Mouse (Mus musculus) retina, embryonic 14.5 days (tissue): ENCODE results near the gene Cyb561d1.
"Not testable (repeated sequence)": the region's sequence is repeated elsewhere in the genome, so short reads cannot be mapped to it uniquely, and the experiment has no call there.

Experiments used
- DNase-seq: peaks from one replicate; pipeline ENCODE4 v3.0.0-alpha.2; 2015; ENCODE audit warnings: low spot score

The Cyb561d1 gene

GRCm38 (mm10) chr3:108200329-108201323, at the start of gene Cyb561d1:
Gene Cyb561d1, minus strand, starts transcription at chr3:108201212.
- DNase-seq = peak; percentile 90

- DNase-seq = no peak
Measured at GRCm38 (mm10) chr3:108246857-108247256, 45.8 kb upstream of the Cyb561d1 start.

- no peak for DNase-seq
Measured at GRCm38 (mm10) chr3:108241243-108241839, 40.3 kb upstream of the Cyb561d1 start.

DNA sequence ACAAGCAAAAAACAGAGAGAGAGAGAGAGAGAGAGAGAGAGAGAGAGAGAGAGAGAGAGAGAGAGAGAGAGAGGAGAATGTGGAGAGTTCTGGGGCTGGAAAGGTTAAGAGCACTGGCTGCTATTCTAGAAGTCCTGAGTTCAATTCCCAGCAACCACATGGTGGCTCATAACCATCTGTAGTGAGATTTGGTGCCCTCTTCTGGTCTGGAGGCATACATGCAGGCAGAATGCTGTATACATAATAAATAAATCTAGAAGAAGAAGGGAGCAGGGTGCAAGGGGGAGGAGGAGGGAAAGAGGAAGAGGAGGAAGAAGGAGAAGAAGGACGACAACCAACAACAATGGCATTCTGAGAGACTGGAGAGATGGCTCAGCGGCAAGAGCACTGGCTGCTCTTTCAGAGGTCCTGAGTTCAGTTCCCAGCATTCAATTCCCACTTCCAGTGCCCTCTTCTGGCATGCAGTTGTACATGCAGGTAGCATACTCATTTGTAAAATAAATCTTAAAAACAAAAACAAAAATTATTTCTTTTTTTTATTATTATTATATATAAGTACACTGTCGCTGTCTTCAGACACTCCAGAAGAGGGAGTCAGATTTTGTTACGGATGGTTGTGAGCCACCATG, 36.6 kb upstream of the Cyb561d1 start:
- DNase-seq = not testable (repeated sequence)

DNA sequence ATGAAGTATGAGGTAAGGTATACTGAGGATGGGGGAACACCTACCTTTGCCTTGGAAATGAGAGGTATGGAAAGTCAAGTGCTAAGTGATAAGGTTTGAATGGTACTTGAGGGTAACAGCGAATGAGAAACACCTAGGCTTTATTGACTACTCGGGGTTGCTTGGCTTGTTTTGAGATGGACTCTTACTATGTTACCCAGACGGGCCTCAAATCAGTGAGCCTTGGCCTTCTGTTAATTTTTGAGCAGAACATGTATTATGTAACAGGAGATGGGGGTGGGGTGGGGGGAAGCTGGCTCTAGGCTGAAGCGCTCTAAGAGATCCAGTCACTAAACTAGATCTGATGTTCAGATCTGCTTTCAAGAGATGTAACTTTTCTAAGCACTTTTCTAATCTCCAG, 30.6 kb upstream of the Cyb561d1 start:
- DNase-seq = no peak

GRCm38 (mm10) chr3:108227521-108227920, 26.5 kb upstream of the Cyb561d1 start:
- no peak for DNase-seq

DNA sequence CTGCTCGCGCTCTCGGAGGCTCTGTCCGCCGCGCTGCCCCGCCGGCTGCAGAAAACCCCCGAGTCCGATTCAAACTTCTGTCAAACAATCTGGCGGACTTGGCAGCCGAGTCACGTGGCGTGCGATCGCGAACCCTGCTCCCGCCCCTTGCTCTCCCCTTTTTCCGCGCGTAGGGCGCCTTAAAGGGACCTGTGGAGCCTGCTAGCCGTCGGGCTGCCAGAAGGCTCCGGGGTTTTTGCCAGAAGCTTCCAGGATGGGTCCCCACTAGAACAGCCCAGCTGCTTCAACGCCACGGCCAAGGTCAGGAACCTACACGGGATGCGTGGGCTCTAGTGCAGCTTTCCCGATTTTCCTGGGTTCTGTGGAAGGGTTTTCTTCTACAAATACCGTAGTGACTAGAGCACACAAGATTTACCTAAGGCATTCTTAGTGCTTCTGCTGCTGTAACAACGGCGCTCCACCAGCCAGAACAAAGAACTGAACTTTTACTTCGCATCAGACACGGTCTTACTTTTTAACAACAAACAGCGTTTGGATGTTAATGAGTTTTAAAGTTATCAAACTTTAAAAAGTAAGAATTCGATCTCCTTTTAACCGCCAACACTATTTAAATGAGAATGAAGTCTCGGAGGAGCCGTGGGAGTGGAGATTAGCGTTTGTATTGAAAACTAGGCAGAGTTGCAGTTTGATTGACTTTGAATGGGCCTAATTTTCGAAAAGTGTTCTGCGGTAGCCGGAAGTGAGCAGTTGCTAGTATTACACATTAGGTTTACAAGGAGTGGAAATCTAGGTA, 25.7 kb upstream of the Cyb561d1 start, which contains the start of gene Sypl2:
TSS of gene Sypl2 (minus strand) at position 91 of the 793 bp plus-strand sequence.
- peak; percentile 65 for DNase-seq

GRCm38 (mm10) chr3:108225711-108226557, 24.9 kb upstream of the Cyb561d1 start:
- no peak for DNase-seq

DNA sequence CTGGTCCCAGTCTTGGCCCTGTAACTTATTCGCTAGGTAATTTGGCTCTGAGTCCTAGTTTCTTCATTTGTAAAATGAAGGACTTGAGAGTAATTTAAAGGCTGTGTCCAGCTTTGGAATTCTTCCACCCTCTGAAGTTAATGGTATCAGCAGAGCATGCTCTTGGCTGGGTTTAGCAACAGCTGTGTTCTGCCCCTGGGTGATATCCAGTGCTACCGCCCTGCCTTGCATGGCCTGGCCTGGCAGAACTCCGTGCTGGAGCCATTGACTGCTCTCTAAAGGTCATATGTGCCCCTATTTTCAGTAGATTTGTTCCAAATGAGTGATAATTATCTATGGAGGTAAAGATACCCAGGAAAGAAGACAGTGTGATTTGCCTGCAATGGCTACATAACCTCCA, 19.6 kb upstream of the Cyb561d1 start:
- no peak for DNase-seq

DNA sequence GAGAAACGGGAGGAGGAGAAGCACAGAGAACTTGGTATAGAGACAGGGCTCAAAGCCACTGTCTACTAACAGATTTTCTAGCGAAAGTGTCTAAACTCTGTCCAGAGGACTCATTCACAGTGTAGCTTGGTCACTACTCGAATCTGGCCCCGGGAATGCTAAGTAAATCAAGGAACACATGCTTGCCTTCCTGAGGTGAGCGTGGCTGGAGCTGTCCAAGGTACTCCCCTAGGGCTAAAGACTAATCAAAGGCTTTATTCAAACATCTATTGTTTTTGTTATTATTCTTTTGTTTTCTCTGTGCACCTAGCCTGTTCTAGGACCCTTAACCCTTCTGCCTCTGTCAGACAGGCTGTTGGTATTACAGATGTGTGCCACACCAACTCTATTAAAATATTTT, 13.7 kb upstream of the Cyb561d1 start:
- DNase-seq = peak; percentile 31

DNA sequence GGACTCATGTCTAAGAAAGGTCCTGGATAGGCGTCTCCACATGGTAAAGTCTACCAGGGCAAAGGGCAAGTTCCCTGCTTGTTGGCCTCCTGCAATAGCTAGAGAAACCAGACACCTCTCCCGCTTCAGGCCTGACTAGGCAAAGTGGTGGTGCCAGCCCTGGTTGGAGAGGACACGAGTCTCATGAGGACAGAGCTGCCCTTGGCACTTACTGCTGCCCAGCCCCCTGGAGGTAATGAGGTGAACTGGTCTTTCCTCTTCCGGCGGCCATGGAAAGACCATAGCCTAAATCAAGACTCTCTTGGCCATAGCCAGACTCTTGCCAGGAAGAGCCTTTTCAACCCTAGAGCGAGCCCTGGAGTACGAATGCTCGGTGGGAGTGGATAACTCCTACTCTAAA, 11.4 kb upstream of the Cyb561d1 start:
- no peak for DNase-seq

DNA sequence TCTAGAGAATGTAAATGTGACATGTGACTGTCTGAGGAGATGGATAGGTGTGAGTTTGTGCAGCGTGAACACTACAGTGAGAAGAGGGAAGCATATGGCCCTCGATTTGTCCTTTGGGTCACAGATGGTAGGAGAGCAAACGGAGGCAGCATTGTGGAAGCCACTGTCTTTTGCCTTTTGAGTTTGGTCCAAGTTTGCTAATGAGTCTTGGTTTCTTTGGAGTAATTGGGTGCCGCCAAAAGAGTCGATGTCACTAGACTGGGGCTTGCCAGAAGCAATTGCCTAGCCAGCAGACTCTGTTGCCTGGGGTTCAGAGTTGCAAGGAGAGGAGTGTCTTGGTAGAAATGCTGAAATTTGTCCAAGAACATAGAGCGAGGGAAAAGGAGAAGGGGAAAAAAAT, 10.8 kb upstream of the Cyb561d1 start:
- no peak for DNase-seq

GRCm38 (mm10) chr3:108210771-108211139, 9.7 kb upstream of the Cyb561d1 start, which contains the start of gene Atxn7l2:
Gene Atxn7l2, minus strand, starts transcription at chr3:108210934.
- DNase-seq = no peak

- DNase-seq = peak; percentile 98
Measured at GRCm38 (mm10) chr3:108209946-108210770, 9.1 kb upstream of the Cyb561d1 start.

DNA sequence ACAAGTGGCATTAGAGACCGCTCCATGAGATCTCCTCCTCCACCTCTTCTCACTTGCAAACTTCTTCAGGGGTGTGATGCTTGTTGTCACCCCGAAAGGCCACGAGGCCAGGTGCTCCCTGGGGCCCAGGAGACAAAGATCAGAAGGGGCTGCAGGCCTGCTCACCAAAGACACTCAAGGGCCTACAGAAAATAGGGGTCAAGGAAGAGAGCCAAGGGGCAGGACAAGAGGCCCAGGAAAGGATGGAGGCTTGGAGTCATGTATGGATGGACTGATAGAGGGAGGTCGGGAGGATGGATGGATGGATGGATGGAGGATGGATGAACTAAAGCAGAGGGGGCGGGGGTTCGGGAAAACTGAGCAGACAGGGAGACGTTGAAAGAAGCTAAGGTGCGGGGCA, 8.5 kb upstream of the Cyb561d1 start:
- DNase-seq = no peak

- no peak for DNase-seq
Measured at GRCm38 (mm10) chr3:108209001-108209400, 8.0 kb upstream of the Cyb561d1 start.

- no peak for DNase-seq
Measured at GRCm38 (mm10) chr3:108206731-108207375, 5.8 kb upstream of the Cyb561d1 start.

DNA sequence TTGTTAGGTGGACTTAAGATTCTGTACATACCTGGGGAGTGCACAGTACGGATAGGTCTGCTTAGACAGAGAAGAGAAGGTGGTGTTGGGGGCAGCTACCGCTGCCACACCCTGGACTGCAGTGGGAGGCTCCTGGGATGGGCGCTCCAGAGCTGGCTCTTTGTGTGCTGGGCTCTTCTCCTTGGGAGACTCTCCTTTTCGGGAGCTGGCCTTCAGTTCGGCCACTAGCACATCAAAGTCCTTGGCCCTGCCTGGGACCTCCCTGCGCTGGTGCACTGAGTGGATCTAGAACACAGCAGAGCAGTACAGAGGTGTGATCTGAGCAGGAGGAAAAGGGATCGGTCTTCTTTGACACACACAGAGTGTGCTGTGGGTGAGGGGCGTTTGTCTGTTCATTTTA, 4.6 kb upstream of the Cyb561d1 start:
- DNase-seq = no peak

- no peak for DNase-seq
Measured at GRCm38 (mm10) chr3:108204470-108204869, 3.5 kb upstream of the Cyb561d1 start.
